Mouse (Mus musculus): ENCODE measurements around the gene Slc2a4.

Slc2a4 gene

GRCm38 (mm10) chr11:69948066-69948762 is at the start of gene Slc2a4:
Gene Slc2a4 (minus strand): TSS chr11:69948188.
- DNase-seq (ENCODE audit: low spot score), result peak; percentile 91

- DNase-seq (ENCODE audit: low spot score), result peak; percentile 83
Measured at GRCm38 (mm10) chr11:69997070-69997509, 49.1 kb upstream of the Slc2a4 start.

- DNase-seq (ENCODE audit: low spot score), result no peak
Measured at GRCm38 (mm10) chr11:69996161-69997061, 48.4 kb upstream of the Slc2a4 start.

DNA sequence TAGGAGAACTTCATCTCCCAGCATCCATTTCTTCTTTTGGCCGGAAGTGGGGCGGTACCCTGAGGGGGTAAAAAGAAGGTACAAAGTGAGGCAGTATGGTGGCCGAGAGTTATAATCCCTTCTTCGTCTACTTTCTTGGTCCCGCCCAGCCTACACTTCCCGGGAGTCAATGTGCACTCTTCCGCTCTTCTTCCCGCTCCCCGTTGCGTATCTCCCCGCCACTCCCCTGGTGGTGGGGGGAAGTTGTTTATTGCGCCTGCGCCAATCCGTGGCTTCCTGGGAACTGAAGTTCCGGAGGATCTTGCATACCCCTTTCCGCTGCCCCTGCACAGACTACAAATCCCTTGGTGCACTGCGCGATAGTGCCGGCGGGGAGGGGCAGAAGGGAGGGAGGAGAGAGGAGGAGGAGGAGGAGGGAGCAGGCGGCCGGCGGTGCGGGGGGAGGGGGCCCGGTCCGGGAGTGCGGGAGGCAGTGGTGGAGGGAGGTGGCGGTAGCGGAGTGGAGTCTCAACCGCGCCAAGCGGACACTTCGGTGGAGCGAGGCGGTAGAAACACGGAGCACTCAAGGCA is 47.5 kb upstream of the Slc2a4 start, which contains the start of gene Phf23:
TSS of gene Phf23 (plus strand) at position 387 of the 570 bp plus-strand sequence.
- peak; percentile 94 for DNase-seq (ENCODE audit: low spot score)

GRCm38 (mm10) chr11:69994401-69995090 is 46.6 kb upstream of the Slc2a4 start:
- DNase-seq (ENCODE audit: low spot score), result no peak

DNA sequence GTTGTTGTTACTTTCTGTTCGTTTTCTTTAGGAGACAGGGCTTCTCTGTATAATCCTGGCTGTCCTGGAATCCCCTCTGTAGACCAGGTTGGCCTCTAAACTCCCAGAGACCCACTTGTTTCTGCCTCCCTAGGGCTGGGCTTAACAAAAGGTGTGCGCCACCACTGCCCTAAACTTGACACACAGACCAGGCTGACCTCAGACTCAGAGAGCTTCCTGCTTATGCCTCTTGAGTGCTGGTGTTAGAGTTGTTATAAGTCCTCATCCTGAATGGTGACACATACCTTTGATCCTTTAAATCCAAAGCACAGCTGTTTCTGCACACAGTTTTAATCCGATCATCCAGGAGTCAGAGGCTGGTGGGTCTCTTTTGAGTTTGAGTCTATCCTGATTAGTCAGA is 44.9 kb upstream of the Slc2a4 start:
- DNase-seq (ENCODE audit: low spot score), result no peak

DNA sequence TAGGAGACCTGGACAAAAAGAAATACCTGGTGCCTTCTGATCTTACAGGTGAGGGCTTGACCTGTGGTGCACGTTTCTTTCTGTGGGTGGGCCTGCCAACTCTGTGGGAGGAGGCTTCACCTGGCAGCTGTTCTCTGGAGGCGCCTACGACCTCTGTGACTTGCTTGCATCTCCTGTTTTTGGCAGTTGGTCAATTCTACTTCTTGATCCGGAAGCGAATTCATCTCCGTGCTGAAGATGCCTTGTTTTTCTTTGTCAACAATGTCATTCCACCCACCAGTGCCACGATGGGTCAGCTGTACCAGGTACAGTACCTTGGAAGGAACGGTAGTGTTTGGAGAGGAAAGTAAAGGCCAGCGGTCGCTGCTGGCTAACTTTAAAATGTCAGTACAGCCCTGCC is 44.4 kb upstream of the Slc2a4 start:
- DNase-seq (ENCODE audit: low spot score), result no peak

GRCm38 (mm10) chr11:69991711-69992110 is 43.7 kb upstream of the Slc2a4 start:
- DNase-seq (ENCODE audit: low spot score), result no peak

DNA sequence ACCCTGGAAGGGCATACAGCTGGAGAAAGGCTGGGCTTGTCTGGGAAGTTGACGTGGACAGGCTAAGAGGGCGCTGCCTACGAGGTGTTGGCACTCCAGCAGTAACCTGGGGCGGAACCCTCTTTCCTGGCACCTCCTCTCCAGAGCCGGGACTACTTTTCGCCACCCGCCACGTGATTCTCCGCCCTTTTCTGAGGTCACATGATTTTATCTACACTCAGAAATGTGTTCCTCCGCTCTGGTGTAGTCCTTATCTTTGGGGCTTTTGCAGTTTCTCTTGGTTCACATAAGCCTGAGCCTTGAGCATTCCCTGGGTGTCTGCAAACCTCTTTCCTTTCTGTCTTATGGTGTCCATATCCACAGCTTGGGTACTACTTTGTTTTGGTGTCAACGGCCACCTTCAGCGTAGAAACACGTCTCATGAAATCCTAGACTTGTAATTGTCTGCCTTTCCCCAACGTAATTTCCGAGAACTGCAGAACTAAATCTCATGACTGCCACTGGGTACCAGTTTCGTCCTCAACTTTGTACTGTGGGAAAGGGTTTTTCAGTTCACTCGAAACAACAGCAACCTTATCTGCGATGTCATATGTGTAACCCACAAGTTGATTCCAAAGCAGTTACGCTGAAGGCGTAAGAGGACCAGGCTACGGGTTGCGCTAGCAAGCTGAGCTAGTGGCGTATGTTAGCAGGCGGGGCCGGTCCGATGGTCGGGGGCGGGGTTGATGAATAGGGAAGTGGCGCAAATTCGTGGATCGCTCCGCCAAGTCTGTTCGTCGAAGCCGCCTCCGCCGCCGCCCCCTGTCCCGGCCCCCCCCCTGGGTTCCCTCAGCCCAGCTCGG is 43.1 kb upstream of the Slc2a4 start, which contains the start of gene Gabarap:
TSS of gene Gabarap (plus strand) at position 294 of the 842 bp plus-strand sequence.
- DNase-seq (ENCODE audit: low spot score), result peak; percentile 95

DNA sequence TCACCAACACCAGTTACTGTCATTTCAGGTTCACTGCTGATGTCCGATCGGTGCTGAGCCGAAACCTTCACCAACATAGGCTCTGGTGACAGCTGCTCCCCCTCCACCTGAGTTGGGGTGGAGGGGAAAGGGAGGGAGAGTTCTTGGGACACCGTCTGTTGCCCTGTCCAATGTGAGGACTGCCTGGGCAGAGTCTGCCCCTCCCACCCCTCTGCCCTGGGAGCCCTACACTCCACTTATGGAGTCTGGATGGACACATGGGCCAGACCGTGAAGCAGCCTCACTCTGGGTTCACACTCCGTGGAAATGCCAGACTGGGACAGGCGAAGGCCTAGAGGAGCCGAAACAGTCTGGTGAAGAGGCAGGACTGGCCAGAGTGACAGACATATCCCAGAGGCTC is 42.0 kb upstream of the Slc2a4 start:
- no peak for DNase-seq (ENCODE audit: low spot score)

GRCm38 (mm10) chr11:69984431-69984830 is 36.4 kb upstream of the Slc2a4 start:
- DNase-seq (ENCODE audit: low spot score), result no peak

DNA sequence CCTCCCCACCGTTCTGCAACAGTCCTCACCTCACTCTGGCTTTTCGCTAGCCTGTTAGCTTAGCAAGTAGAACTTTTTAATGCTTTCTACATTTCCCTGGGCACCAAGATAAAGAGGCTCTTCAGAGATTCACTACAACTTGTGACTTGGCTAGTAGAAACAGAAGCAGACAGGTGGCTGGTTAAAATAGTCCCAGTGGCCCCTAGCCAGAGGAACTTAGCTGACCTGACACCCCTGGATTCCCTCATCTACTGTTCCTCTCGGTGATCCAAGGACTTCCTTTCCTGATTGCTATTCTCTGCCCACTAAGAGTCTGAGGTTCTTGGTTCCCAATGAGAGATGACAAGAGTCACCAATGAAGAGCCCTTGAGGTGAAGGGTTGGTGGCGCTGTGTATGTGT is 35.4 kb upstream of the Slc2a4 start:
- DNase-seq (ENCODE audit: low spot score), result no peak

DNA sequence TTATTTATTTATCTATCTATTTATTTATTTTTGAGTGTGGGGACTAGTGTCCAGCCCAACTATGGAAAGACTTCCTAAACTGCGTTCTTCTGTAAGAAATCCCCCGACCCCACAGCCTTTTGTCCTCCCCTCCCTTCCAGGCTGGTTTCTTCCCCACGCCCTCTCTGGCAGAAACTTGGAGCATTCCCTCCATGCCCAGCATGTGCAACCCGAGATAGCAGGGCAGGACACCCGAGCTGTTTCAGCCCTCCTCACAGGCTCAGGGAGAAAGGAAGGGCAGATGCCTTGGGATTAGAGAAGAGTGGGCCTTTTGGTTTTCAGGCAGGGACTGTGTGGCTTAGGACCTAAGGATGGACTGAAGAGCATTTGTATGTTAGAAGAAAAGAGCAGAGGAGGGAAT is 34.9 kb upstream of the Slc2a4 start:
- no peak for DNase-seq (ENCODE audit: low spot score)

DNA sequence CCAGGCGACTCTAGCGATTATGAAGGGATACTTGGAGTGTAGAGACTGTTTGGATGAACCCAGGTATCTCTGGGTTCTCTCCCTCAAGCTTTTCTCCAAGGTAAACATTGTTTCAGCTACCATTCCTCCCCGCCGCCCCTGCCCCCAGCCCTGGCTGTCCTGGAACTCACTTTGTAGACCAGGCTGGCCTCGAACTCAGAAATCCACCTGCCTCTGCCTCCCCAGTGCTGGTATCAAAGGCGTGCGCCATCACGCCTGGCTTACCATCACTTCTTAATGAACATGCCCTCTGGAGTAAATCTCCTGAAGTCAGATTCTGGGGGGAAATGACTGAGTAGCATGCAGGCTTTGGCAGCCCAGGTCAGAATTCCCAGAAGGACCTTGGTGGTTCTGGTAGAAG is 34.2 kb upstream of the Slc2a4 start, which contains the start of gene Elp5:
TSS of gene Elp5 (minus strand) at position 293 of the 400 bp plus-strand sequence.
- no peak for DNase-seq (ENCODE audit: low spot score)

DNA sequence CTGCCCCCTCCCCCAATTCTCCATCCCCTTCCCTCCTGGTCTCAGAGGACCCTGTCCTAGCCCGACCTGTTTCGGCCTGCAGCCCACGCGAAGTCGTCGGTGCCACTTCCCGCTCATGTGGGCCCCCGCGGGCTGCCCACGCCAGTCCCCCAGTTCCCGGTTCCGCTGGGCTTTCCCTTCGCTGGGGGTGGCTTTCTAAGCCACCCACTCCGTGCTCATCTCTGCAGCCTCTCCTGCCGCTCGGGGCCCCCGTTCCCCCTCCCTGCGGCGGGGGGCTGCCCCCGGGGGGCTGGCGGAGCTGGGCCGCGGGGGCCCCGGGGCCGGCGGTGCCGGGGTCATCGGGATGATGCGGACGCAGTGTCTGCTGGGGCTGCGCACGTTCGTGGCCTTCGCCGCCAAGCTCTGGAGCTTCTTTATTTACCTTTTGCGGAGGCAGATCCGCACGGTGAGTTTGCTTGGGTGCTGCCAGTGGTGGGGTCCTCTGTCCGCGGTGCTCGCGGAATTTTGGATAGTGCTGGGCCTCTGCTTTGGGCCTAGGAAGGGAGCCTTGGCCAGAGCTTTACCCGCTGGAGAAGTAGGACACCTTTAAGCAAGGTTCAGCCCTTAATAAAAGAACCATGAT is 33.3 kb upstream of the Slc2a4 start, which contains the start of gene Ctdnep1:
TSS of gene Ctdnep1 (plus strand) at position 16 of the 622 bp plus-strand sequence.
- DNase-seq (ENCODE audit: low spot score), result no peak

DNA sequence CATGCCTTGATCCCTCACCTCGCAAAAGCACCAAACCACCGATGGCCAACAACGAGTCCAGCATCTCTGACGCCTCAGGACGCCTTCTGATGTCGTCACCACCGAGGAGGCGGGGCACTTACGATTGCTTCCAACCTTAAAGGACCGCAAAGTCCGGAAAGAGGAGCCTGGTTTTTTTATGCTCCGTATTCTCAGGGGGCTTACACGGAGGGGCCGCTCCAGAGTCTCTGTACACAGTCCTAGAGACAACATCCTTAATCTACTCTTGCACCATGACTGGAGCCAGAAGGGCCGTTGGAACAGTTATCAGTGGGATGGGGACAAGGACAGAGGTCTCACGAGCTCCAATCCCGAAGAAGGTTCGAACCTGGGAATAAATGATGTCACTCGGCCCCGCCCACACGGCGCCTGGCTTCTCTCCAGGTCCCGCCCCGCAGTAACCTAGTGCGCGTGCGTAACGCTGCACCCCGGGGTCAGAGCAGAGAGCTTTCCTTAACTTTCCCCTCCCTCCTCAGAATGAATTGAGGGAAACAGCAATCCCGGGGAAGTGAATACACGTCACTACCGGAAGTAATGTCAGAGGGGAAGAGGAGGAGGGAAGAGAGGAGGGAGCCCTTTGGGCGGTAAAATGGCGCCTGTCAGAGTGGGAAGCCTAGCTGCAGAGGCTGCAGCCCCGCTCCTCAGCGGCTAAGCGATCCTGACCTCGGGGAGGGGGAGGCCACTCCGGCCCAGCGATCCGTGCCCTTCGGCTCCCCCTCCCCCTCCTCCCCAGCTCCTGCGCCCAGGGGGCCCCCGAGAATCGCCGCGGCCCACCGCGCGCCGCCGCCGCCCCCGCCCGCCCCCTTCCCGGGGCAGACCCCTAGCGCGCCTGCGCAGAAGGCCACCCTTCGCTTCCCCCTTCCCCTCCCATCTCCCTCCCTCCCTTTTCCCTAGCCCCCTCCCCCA is 32.5 kb upstream of the Slc2a4 start:
- DNase-seq (ENCODE audit: low spot score), result peak; percentile 100

- DNase-seq (ENCODE audit: low spot score), result no peak
Measured at GRCm38 (mm10) chr11:69979827-69980195, 31.8 kb upstream of the Slc2a4 start.

DNA sequence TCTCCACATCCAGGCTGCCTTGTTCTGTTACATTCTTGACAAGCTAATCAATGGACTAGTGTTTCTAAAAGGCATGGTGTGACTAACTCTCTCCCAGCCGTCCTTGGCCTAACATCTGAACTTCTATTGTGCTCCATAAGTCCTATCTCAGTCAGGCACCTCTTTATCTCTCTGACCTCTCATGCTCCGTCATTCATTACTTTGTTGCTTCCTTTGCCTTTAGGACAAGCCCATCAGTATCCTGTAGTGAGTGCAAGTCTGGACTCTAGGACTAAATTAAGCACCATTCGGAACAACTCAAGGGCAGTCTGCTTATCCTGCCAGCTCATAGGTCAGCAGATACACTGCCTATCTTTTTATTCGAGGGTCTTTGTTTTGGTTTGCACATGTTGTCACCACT is 28.3 kb upstream of the Slc2a4 start:
- no peak for DNase-seq (ENCODE audit: low spot score)

DNA sequence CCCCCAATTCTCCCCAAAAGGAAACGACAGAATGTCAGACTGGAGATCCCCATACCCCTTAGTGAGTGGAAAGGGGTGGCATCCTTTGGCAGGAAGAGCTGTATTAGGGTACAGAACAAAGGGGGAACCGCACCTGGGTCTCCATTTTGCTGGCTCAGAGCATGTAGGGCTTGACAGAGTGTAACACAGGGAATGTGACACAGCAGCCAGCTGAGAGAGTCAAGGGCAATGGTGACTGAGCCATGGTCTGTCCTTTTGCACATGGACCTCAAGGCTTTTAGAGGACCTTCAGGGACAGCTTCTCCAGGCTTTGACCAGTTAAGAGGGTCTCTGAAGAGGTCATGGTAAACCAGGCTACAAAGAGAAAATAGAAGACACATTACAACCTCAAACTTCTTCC is 26.9 kb upstream of the Slc2a4 start:
- no peak for DNase-seq (ENCODE audit: low spot score)

All from ovary, postnatal 14 days (tissue).